Mouse (Mus musculus) retina, postnatal 1 day (tissue): ENCODE measurements around the gene Tbx4.

Experiments
- DNase-seq: peaks from one replicate; pipeline ENCODE4 v3.0.0-alpha.2; 2012

Gene Tbx4

GRCm38 (mm10) chr11:85885665-85886428 is at the start of gene Tbx4:
Tbx4 (plus strand) TSS chr11:85886422.
- DNase-seq = no peak

GRCm38 (mm10) chr11:85836523-85837290 is 49.5 kb upstream of the Tbx4 start:
- peak; percentile 49 for DNase-seq

GRCm38 (mm10) chr11:85837291-85837647 is 49.0 kb upstream of the Tbx4 start:
- DNase-seq = peak; percentile 60

GRCm38 (mm10) chr11:85837648-85838423 is 48.4 kb upstream of the Tbx4 start:
- DNase-seq = peak; percentile 59

GRCm38 (mm10) chr11:85838424-85839257 is 47.6 kb upstream of the Tbx4 start:
- DNase-seq = peak; percentile 49

- no peak for DNase-seq
Measured at GRCm38 (mm10) chr11:85839258-85840030, 46.8 kb upstream of the Tbx4 start.

- DNase-seq = peak; percentile 62
Measured at GRCm38 (mm10) chr11:85840031-85840802, 46.0 kb upstream of the Tbx4 start.

GRCm38 (mm10) chr11:85840803-85841145 is 45.4 kb upstream of the Tbx4 start:
- no peak for DNase-seq

GRCm38 (mm10) chr11:85841211-85841681 is 45.0 kb upstream of the Tbx4 start:
- peak; percentile 74 for DNase-seq

- peak; percentile 90 for DNase-seq
Measured at GRCm38 (mm10) chr11:85841980-85842379, 44.2 kb upstream of the Tbx4 start.

- DNase-seq = peak; percentile 58
Measured at GRCm38 (mm10) chr11:85842596-85843346, 43.5 kb upstream of the Tbx4 start.

- DNase-seq = peak; percentile 99
Measured at GRCm38 (mm10) chr11:85843347-85843692, 42.9 kb upstream of the Tbx4 start.

GRCm38 (mm10) chr11:85844144-85844965 is 41.9 kb upstream of the Tbx4 start:
- peak; percentile 93 for DNase-seq

- no peak for DNase-seq
Measured at GRCm38 (mm10) chr11:85844971-85845370, 41.3 kb upstream of the Tbx4 start.

- peak; percentile 36 for DNase-seq
Measured at GRCm38 (mm10) chr11:85845921-85846320, 40.3 kb upstream of the Tbx4 start.

GRCm38 (mm10) chr11:85846509-85846908 is 39.7 kb upstream of the Tbx4 start:
- DNase-seq = peak; percentile 48

- DNase-seq = peak; percentile 93
Measured at GRCm38 (mm10) chr11:85849037-85849436, 37.2 kb upstream of the Tbx4 start.

GRCm38 (mm10) chr11:85850233-85850632 is 36.0 kb upstream of the Tbx4 start, which contains the start of gene Gm11444:
Gm11444 (minus strand) TSS chr11:85850333.
- no peak for DNase-seq

- peak; percentile 68 for DNase-seq
Measured at GRCm38 (mm10) chr11:85850758-85851157, 35.5 kb upstream of the Tbx4 start.
